Mouse (Mus musculus) liver, postnatal 0 days (tissue): ENCODE measurements around the gene Itga3. TPM values are rescaled to one million over a fixed set of nuclear protein-coding genes. Genes with fewer than 3 reads are reported as not detected.
A peak's percentile ranks its signal among the peaks of the same experiment; 100 is the strongest.

Source experiments
- ATAC-seq: fragments of 200-750 bp; cut with Nextera tagmentation; 2 replicates; pipeline ENCODE4 v1.8.0; 2017; ENCODE audit warnings: mild to moderate bottlenecking, moderate library complexity
- DNase-seq: peaks from one replicate; pipeline ENCODE4 v3.0.0-alpha.2; 2016
- H3K27ac ChIP-seq: fragments of 300-500 bp; sonication (generic); 2 replicates; pipeline ENCODE4 v1.5.1; 2014; ENCODE audit warnings: antibody characterized with exemption, moderate library complexity, mild to moderate bottlenecking, low read depth
- H3K27me3 ChIP-seq: fragments of 300-500 bp; sonication (generic); 2 replicates; pipeline ENCODE4 v1.6.1; 2014; ENCODE audit warnings: low read length, control low read depth, mixed read lengths; ENCODE audit not compliant: insufficient read depth
- H3K36me3 ChIP-seq: fragments of 300-500 bp; sonication (generic); replicated peaks from 2 replicates; pipeline ENCODE4 v1.6.1; 2014; ENCODE audit warnings: mild to moderate bottlenecking, control low read depth, low read length, moderate library complexity, mixed read lengths; ENCODE audit not compliant: insufficient read depth
- H3K4me1 ChIP-seq: fragments of 300-500 bp; sonication (generic); 2 replicates; pipeline ENCODE4 v1.6.1; 2014; ENCODE audit warnings: antibody characterized with exemption, mild to moderate bottlenecking, control low read depth; ENCODE audit not compliant: insufficient read depth
- H3K4me2 ChIP-seq: fragments of 300-500 bp; sonication (generic); 2 replicates; pipeline ENCODE4 v1.6.1; 2014; ENCODE audit warnings: low read depth, mild to moderate bottlenecking, low read length, moderate library complexity, mixed read lengths
- H3K4me3 ChIP-seq: fragments of 300-500 bp; sonication (generic); 2 replicates; pipeline ENCODE4 v1.5.1; 2014; ENCODE audit warnings: low read depth, low read length
- H3K9ac ChIP-seq: fragments of 300-500 bp; sonication (generic); replicated peaks from 2 replicates; pipeline ENCODE4 v1.6.1; 2014; ENCODE audit warnings: mild to moderate bottlenecking, moderate library complexity
- H3K9me3 ChIP-seq: fragments of 300-500 bp; sonication (generic); 2 replicates; pipeline ENCODE4 v1.6.1; 2016; ENCODE audit warnings: mild to moderate bottlenecking, control low read depth, low read length, mixed read lengths
- CTCF ChIP-seq: sonication (generic); IDR thresholded peaks from 2 replicates; pipeline ENCODE4 v1.5.1; 2016; ENCODE audit warnings: antibody characterized with exemption, low read depth
- EP300 ChIP-seq: IDR thresholded peaks from 2 replicates; pipeline ENCODE4 v1.6.1; 2016; ENCODE audit warnings: antibody characterized with exemption, low read depth, mild to moderate bottlenecking
- WGBS: fragments of 180-500 bp; shearing (Covaris S2); extraction: QIAGEN DNeasy Blood & Tissue Kit; methylation state at CpG from one replicate; pipeline ENCODE4 v1.1.7; 2014; ENCODE audit not compliant: insufficient replicate concordance; 5-methylcytosine and 5-hydroxymethylcytosine counted together
- polyA plus RNA-seq: library from polyadenylated mRNA; unstranded; fragments of >200 nt; fragmentation: Nextera tagmentation; extraction: Ambion mirVana; gene quantifications from 2 replicates; pipeline ENCODE4 v1.2.1, GENCODE M21; 2015

The Itga3 gene
- polyA plus RNA-seq, 1 experiment from 2014 or later = 1.0 TPM

- ATAC-seq (peak; percentile 22; the same call in 1 of the 2 replicates), DNase-seq (peak; percentile 91)
- peaks cover 31% of the 10 kb centered on the region for H3K4me1 ChIP-seq
- 2% methylated on average over 27 of the region's 27 CpGs for WGBS
- H3K4me2 ChIP-seq = peak overlapping the region; percentile 88
- TF ChIP-seq CTCF (no peak), EP300 (no peak)
- H3K27ac ChIP-seq = peak overlapping the region; percentile 48
- H3K9me3 ChIP-seq = no peaks in the 10 kb centered on the region
- peak overlapping the region; percentile 57 for H3K9ac ChIP-seq
- peak overlapping the region; percentile 49 for H3K4me3 ChIP-seq
- peaks cover 21% of the 10 kb centered on the region for H3K36me3 ChIP-seq
- peaks cover 30% of the 10 kb centered on the region for H3K27me3 ChIP-seq
Measured at GRCm38 (mm10) chr11:95006525-95007219, 69.9 kb downstream of the Itga3 start.

- H3K9me3 ChIP-seq = no peaks in the 10 kb centered on the region
- H3K4me1 ChIP-seq = peaks cover 32% of the 10 kb centered on the region
- H3K27me3 ChIP-seq = peaks cover 25% of the 10 kb centered on the region
- peak overlapping the region; percentile 88 for H3K4me2 ChIP-seq
- H3K9ac ChIP-seq = 0 out of 2 replicates have a peak overlapping the region, but pooled peaks have one; percentile 57
- ATAC-seq (no peak), DNase-seq (no peak)
- no peak overlapping the region for H3K27ac ChIP-seq
- peaks cover 25% of the 10 kb centered on the region for H3K36me3 ChIP-seq
- 0 out of 2 replicates have a peak overlapping the region, but pooled peaks have one; percentile 49 for H3K4me3 ChIP-seq
- no peak for TF ChIP-seq EP300
- TF ChIP-seq CTCF = no peak
- 49% methylated on average over 4 of the region's 4 CpGs for WGBS
Measured at GRCm38 (mm10) chr11:95006038-95006437, 70.6 kb downstream of the Itga3 start.

GRCm38 (mm10) chr11:95004937-95005198, 71.7 kb downstream of the Itga3 start:
- TF ChIP-seq EP300 (no peak), CTCF (no peak)
- Histone ChIP-seq H3K4me1 (peaks cover 43% of the 10 kb centered on the region), H3K9ac (no peak overlapping the region), H3K27me3 (peaks cover 16% of the 10 kb centered on the region), H3K4me2 (no peak overlapping the region), H3K9me3 (no peaks in the 10 kb centered on the region), H3K27ac (peak overlapping the region; percentile 29; the same call in 1 of the 2 replicates), H3K4me3 (no peak overlapping the region), H3K36me3 (peaks cover 32% of the 10 kb centered on the region)
- WGBS = 81% methylated on average over 6 of the region's 6 CpGs
- DNase-seq = no peak
- no peak for ATAC-seq

- Histone ChIP-seq H3K27ac (peak overlapping the region; percentile 29; the same call in 1 of the 2 replicates), H3K4me3 (no peak overlapping the region), H3K9ac (no peak overlapping the region), H3K4me1 (peaks cover 39% of the 10 kb centered on the region), H3K27me3 (peaks cover 11% of the 10 kb centered on the region; the same call in 1 of the 2 replicates), H3K9me3 (no peaks in the 10 kb centered on the region), H3K4me2 (no peak overlapping the region), H3K36me3 (peaks cover 37% of the 10 kb centered on the region)
- DNase-seq (no peak), ATAC-seq (no peak)
- WGBS = 86% methylated on average over 12 of the region's 12 CpGs
- no peak for TF ChIP-seq EP300
- TF ChIP-seq CTCF = no peak
Measured at GRCm38 (mm10) chr11:95004136-95004936, 72.3 kb downstream of the Itga3 start.

GRCm38 (mm10) chr11:95002705-95003104, 73.9 kb downstream of the Itga3 start:
- no peak overlapping the region for H3K4me2 ChIP-seq
- TF ChIP-seq EP300 = no peak
- TF ChIP-seq CTCF = no peak
- peaks cover 46% of the 10 kb centered on the region for H3K4me1 ChIP-seq
- H3K4me3 ChIP-seq = no peak overlapping the region
- no peak overlapping the region for H3K27ac ChIP-seq
- 91% methylated on average over 8 of the region's 8 CpGs for WGBS
- H3K9me3 ChIP-seq = no peaks in the 10 kb centered on the region
- ATAC-seq = no peak
- peaks cover 41% of the 10 kb centered on the region for H3K36me3 ChIP-seq
- 0 out of 2 replicates have a peak, but pooled peaks cover under 1% of the 10 kb centered on the region for H3K27me3 ChIP-seq
- no peak for DNase-seq
- no peak overlapping the region for H3K9ac ChIP-seq

- Histone ChIP-seq H3K27me3 (no peaks in the 10 kb centered on the region), H3K9ac (no peak overlapping the region), H3K36me3 (peaks cover 46% of the 10 kb centered on the region), H3K4me3 (no peak overlapping the region), H3K4me2 (no peak overlapping the region), H3K9me3 (no peaks in the 10 kb centered on the region), H3K27ac (no peak overlapping the region), H3K4me1 (peaks cover 43% of the 10 kb centered on the region)
- no peak for TF ChIP-seq EP300
- no peak for TF ChIP-seq CTCF
- no peak for DNase-seq
- ATAC-seq = no peak
- WGBS = 86% methylated on average over 21 of the region's 21 CpGs
Measured at GRCm38 (mm10) chr11:95001584-95002347, 74.8 kb downstream of the Itga3 start.
